Mouse (Mus musculus) hindlimb bud, embryonic 11.5 days (tissue): ENCODE results near the gene Cul4a.

Experiments
- DNase-seq: peaks from one replicate; pipeline ENCODE4 v3.0.0-alpha.2; 2012; ENCODE audit warnings: low read depth, low spot score; ENCODE audit errors: extremely low spot score

Cul4a gene

DNA sequence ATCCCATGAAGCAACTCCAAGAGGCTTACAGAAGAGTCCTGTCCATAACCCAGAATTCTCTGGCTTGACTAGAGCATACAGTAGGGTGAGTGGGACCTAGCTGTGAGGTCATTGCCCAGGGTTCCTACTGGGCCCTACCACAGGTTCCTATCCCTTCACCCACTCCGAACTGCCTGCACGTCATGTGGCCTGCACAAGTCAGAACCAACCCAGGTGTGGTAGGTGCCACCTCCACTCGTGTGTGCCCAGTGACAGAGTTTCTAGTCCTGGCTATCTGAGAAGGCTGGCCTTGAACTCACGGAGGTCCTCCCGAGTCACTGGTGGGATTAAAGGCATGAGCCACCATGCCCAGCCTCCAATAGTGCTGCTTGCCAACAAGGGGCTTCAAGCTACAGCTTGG lies 72.7 kb downstream of the Cul4a start:
- DNase-seq: no peak

DNA sequence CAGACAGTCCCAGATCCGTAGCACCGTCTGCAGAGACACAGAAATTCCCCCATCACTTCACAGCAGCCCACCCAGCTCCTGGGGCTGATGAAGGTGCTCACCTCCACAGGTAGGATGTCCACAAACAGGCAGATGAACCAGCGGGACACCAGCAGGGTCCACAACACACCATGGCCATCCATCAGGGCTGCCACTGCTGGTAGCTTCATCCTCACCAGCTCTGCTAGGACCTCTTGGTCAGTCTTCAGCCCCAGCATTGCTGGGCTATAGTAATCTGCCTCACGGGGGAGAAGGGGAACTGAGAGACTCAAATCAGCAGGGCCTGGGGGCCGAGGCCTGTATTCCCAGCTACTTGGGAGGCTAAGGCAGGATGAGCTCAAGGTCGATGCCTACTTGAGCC lies 74.1 kb downstream of the Cul4a start:
- DNase-seq: no peak

GRCm38 (mm10) chr8:13179948-13180347 lies 74.5 kb downstream of the Cul4a start:
- no peak for DNase-seq

- no peak for DNase-seq
Measured at GRCm38 (mm10) chr8:13180408-13180807, 75.0 kb downstream of the Cul4a start.

GRCm38 (mm10) chr8:13180911-13181690 lies 75.7 kb downstream of the Cul4a start:
- no peak for DNase-seq

GRCm38 (mm10) chr8:13181691-13181976 lies 76.2 kb downstream of the Cul4a start:
- no peak for DNase-seq

GRCm38 (mm10) chr8:13186819-13187218 lies 81.4 kb downstream of the Cul4a start:
- no peak for DNase-seq

DNA sequence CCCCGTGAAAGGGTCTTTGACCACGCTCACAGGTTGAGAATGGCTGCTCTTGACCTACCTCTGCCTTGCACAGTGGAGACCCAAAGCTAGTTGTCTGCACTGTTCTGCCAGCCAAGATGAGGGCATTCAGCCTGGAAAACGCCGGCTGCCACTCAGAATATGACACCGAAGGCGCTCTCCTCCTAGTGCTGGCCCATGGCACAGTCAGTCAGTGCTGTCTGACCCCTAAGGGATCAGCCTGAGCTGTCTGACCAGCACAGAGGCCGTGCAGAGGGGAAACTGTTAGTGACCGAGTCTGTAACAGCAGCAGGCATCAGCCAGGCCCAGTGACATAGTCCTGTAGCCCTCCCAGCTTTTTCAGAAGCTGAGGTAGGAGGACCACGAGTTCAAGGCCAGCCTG lies 81.8 kb downstream of the Cul4a start:
- no peak for DNase-seq

GRCm38 (mm10) chr8:13187638-13188037 lies 82.2 kb downstream of the Cul4a start:
- no peak for DNase-seq

DNA sequence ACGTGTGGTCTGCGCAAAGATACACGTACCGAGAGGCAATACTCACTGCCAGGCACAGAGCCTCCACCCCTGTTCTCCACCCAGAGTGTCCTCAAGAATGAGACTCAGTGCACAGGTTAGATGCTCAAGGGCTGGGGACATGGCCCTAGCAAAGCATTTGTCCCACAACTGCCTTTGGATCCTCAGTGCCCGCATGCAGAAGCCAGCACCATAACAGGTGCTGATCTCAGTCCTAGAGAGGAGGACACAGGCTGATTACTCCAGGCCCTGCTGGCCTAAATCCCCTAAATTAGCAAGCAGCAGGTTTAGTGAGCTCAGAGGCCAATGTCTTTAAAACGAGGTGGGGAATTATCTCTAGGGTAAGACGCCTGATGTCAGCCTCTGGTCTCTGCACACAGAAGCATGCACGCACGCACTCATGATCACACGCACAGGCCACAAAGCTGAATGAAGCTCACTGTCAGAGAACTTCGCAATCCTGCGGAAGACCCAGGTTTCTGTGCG lies 82.7 kb downstream of the Cul4a start:
- no peak for DNase-seq

GRCm38 (mm10) chr8:13188857-13189256 lies 83.4 kb downstream of the Cul4a start:
- DNase-seq: no peak

- no peak for DNase-seq
Measured at GRCm38 (mm10) chr8:13190235-13190634, 84.8 kb downstream of the Cul4a start.

GRCm38 (mm10) chr8:13194818-13195217 lies 89.4 kb downstream of the Cul4a start:
- DNase-seq: no peak

DNA sequence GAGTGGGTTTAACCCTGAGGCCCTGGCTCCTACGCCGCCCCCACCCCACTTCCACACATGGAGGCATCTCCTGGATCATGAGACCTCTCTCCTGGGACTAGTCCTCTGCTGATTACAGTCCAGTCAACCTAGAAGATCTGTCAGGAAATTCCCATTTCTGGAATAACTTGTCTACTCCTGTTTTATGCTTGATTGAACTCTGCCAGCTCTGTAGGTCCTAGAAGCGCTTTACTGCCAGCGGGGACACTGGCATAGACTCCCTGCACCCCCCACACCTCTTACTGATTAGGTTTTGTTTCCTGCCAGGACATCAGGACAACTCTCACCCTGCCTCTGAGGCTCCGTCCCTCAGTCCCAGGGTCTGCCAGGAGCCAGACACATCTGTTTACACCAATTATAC lies 92.1 kb downstream of the Cul4a start:
- no peak for DNase-seq
